Mouse (Mus musculus) cerebellum, adult 2 months (tissue): ENCODE measurements around the gene Epb41.

ENCODE experiments used
- CTCF ChIP-seq: fragments of 200-500 bp; IDR thresholded peaks from 2 replicates; pipeline ENCODE4 v1.5.1; 2011; ENCODE audit warnings: low read depth, mild to moderate bottlenecking, control low read depth, low read length, moderate library complexity, borderline replicate concordance; ENCODE audit not compliant: insufficient read depth
- POLR2A ChIP-seq: fragments of 200-500 bp; IDR thresholded peaks from 2 replicates; pipeline ENCODE4 v1.6.1; 2011; ENCODE audit warnings: low read length, control low read depth, borderline replicate concordance; ENCODE audit not compliant: insufficient read depth

- TF ChIP-seq CTCF (no peak), POLR2A (no peak)
Measured at GRCm38 (mm10) chr4:132039975-132040645, 35.0 kb downstream of the Epb41 start.
